Mouse (Mus musculus) bone marrow macrophage, adult 2 months (primary cell): ENCODE measurements at regions not wholly inside any gene's neighbourhood (a gene's known extent, or its start where the extent isn't known, plus 50 kb on each side); places are given as distances from the start of the nearest gene placed in this dataset.

Experiments
- CTCF ChIP-seq: IDR thresholded peaks from 2 replicates; pipeline ENCODE4 v1.5.1; 2012; ENCODE audit warnings: low read depth, mild to moderate bottlenecking, low read length, moderate library complexity
- POLR2A ChIP-seq: IDR thresholded peaks from 2 replicates; pipeline ENCODE4 v1.6.1; 2012; ENCODE audit warnings: mild to moderate bottlenecking, low read depth, low read length, borderline replicate concordance

GRCm38 (mm10) chr13:83724995-83725394 is 221.2 kb downstream of the Mef2c start:
- peak; percentile 81 for TF ChIP-seq CTCF
- no peak for TF ChIP-seq POLR2A
